Mouse (Mus musculus) limb, embryonic 15.5 days (tissue): Measurements from ENCODE around the gene Prcc. TPM values are rescaled to one million over a fixed set of nuclear protein-coding genes. Genes with fewer than 3 reads are reported as not detected.

Source experiments
- ATAC-seq: fragments of 200-750 bp; cut with Nextera tagmentation; 2 replicates; pipeline ENCODE4 v1.8.0; 2017; ENCODE audit warnings: low read depth, moderate TSS enrichment; ENCODE audit not compliant: insufficient number of reproducible peaks, low FRiP score, low TSS enrichment
- H3K27ac ChIP-seq: fragments of 300-500 bp; sonication (generic); 2 replicates; pipeline ENCODE4 v1.5.1; 2015; ENCODE audit warnings: moderate library complexity, mild to moderate bottlenecking, inconsistent platforms
- H3K27me3 ChIP-seq: fragments of 300-500 bp; sonication (generic); 2 replicates; pipeline ENCODE4 v1.6.1; 2015; ENCODE audit warnings: inconsistent platforms
- H3K36me3 ChIP-seq: fragments of 300-500 bp; sonication (generic); 2 replicates; pipeline ENCODE4 v1.6.1; 2015; ENCODE audit warnings: inconsistent platforms
- H3K4me1 ChIP-seq: fragments of 300-500 bp; sonication (generic); 2 replicates; pipeline ENCODE4 v1.6.1; 2015; ENCODE audit warnings: inconsistent platforms
- H3K4me2 ChIP-seq: fragments of 300-500 bp; sonication (generic); 2 replicates; pipeline ENCODE4 v1.6.1; 2015; ENCODE audit warnings: mild to moderate bottlenecking, inconsistent platforms
- H3K4me3 ChIP-seq: fragments of 300-500 bp; sonication (generic); 2 replicates; pipeline ENCODE4 v1.5.1; 2015; ENCODE audit warnings: mild to moderate bottlenecking, inconsistent platforms
- H3K9ac ChIP-seq: fragments of 300-500 bp; sonication (generic); 2 replicates; pipeline ENCODE4 v1.6.1; 2015; ENCODE audit warnings: inconsistent platforms
- H3K9me3 ChIP-seq: fragments of 300-500 bp; sonication (generic); 2 replicates; pipeline ENCODE4 v1.6.1; 2016; ENCODE audit warnings: inconsistent platforms
- WGBS: fragments of 180-500 bp; shearing (Covaris S2); methylation state at CpG from one replicate; pipeline ENCODE4 v1.1.7; 2015; 5-methylcytosine and 5-hydroxymethylcytosine counted together
- polyA plus RNA-seq: library from polyadenylated mRNA; unstranded; fragments of >200 nt; fragmentation: Nextera tagmentation; extraction: Ambion mirVana; gene quantifications from 2 replicates; pipeline ENCODE4 v1.2.1, GENCODE M21; 2015

The Prcc gene
- polyA plus RNA-seq = 13.1 and 15.0 TPM in 2 replicates

- Histone ChIP-seq H3K4me3 (peak within 1 kb of the TSS; percentile 99), H3K27ac (peak within 1 kb of the TSS; percentile 92), H3K36me3 (peaks cover 4% of the 10 kb centered on the region), H3K27me3 (no peaks in the 10 kb centered on the region), H3K4me1 (peaks cover 20% of the 10 kb centered on the region), H3K9ac (peak within 1 kb of the TSS; percentile 96), H3K9me3 (no peaks in the 10 kb centered on the region), H3K4me2 (peak within 1 kb of the TSS; percentile 69)
- WGBS = under 1% methylated on average over 33 of the region's 33 CpGs
- ATAC-seq = peak; percentile 99
Observed at GRCm38 (mm10) chr3:87885281-87886003, at the start of gene Prcc. TSS of gene Prcc (minus strand) at chr3:87885608.

GRCm38 (mm10) chr3:87935201-87935600 is 49.8 kb upstream of the Prcc start:
- H3K36me3 ChIP-seq = peaks cover 68% of the 10 kb centered on the region
- H3K4me3 ChIP-seq = no peak overlapping the region
- ATAC-seq = no peak
- H3K27ac ChIP-seq = no peak overlapping the region
- H3K27me3 ChIP-seq = no peaks in the 10 kb centered on the region
- peaks cover 37% of the 10 kb centered on the region for H3K4me1 ChIP-seq
- H3K4me2 ChIP-seq = no peak overlapping the region
- H3K9me3 ChIP-seq = no peaks in the 10 kb centered on the region
- 74% methylated on average over 4 of the region's 4 CpGs for WGBS
- H3K9ac ChIP-seq = no peak overlapping the region

GRCm38 (mm10) chr3:87934501-87934900 is 49.1 kb upstream of the Prcc start:
- H3K4me1 ChIP-seq = peaks cover 37% of the 10 kb centered on the region
- no peak overlapping the region for H3K9ac ChIP-seq
- no peak for ATAC-seq
- WGBS = 65% methylated on average over 4 of the region's 4 CpGs
- no peak overlapping the region for H3K4me3 ChIP-seq
- H3K27ac ChIP-seq = no peak overlapping the region
- no peak overlapping the region for H3K4me2 ChIP-seq
- H3K36me3 ChIP-seq = peaks cover 61% of the 10 kb centered on the region
- H3K27me3 ChIP-seq = no peaks in the 10 kb centered on the region
- no peaks in the 10 kb centered on the region for H3K9me3 ChIP-seq

- Histone ChIP-seq H3K27ac (no peak overlapping the region), H3K9me3 (no peaks in the 10 kb centered on the region), H3K4me1 (peaks cover 42% of the 10 kb centered on the region), H3K27me3 (no peaks in the 10 kb centered on the region), H3K4me3 (no peak overlapping the region), H3K36me3 (peaks cover 57% of the 10 kb centered on the region), H3K4me2 (no peak overlapping the region), H3K9ac (no peak overlapping the region)
- no peak for ATAC-seq
- WGBS = 74% methylated on average over 5 of the region's 5 CpGs
Observed at GRCm38 (mm10) chr3:87934026-87934425, 48.6 kb upstream of the Prcc start.

GRCm38 (mm10) chr3:87930078-87930795 is 44.8 kb upstream of the Prcc start, which contains the start of the genes Isg20l2 and Rrnad1:
TSS of gene Isg20l2 (plus strand) at chr3:87930314.
TSS of gene Rrnad1 (minus strand) at chr3:87930717.
- H3K27me3 ChIP-seq = no peaks in the 10 kb centered on the region
- ATAC-seq = peak; percentile 97
- peak within 1 kb of the TSS; percentile 69 for H3K4me2 ChIP-seq
- peak within 1 kb of the TSS; percentile 86 for H3K9ac ChIP-seq
- H3K27ac ChIP-seq = peak within 1 kb of the TSS; percentile 93
- H3K4me3 ChIP-seq = peak within 1 kb of the TSS; percentile 94
- peaks cover 32% of the 10 kb centered on the region for H3K4me1 ChIP-seq
- no peaks in the 10 kb centered on the region for H3K9me3 ChIP-seq
- WGBS = under 1% methylated on average over 66 of the region's 78 CpGs
- H3K36me3 ChIP-seq = peaks cover 52% of the 10 kb centered on the region

GRCm38 (mm10) chr3:87929341-87930077 is 44.1 kb upstream of the Prcc start:
- no peaks in the 10 kb centered on the region for H3K9me3 ChIP-seq
- peaks cover 53% of the 10 kb centered on the region for H3K36me3 ChIP-seq
- ATAC-seq = peak; percentile 30
- 5% methylated on average over 26 of the region's 26 CpGs for WGBS
- peak overlapping the region; percentile 69 for H3K4me2 ChIP-seq
- H3K4me3 ChIP-seq = peak overlapping the region; percentile 94
- H3K9ac ChIP-seq = peak overlapping the region; percentile 86
- H3K27ac ChIP-seq = peak overlapping the region; percentile 93
- no peaks in the 10 kb centered on the region for H3K27me3 ChIP-seq
- peaks cover 30% of the 10 kb centered on the region for H3K4me1 ChIP-seq

- Histone ChIP-seq H3K27me3 (no peaks in the 10 kb centered on the region), H3K4me1 (peaks cover 21% of the 10 kb centered on the region), H3K4me3 (no peak overlapping the region), H3K36me3 (peaks cover 61% of the 10 kb centered on the region), H3K9me3 (no peaks in the 10 kb centered on the region), H3K4me2 (no peak overlapping the region), H3K9ac (no peak overlapping the region), H3K27ac (no peak overlapping the region)
- no peak for ATAC-seq
- 91% methylated on average over 5 of the region's 5 CpGs for WGBS
Observed at GRCm38 (mm10) chr3:87927452-87927851, 42.0 kb upstream of the Prcc start.

- Histone ChIP-seq H3K4me2 (no peak overlapping the region), H3K4me1 (peaks cover 9% of the 10 kb centered on the region)
- no peak for ATAC-seq
Observed at GRCm38 (mm10) chr3:87924996-87925395, 39.6 kb upstream of the Prcc start.

GRCm38 (mm10) chr3:87920270-87920943 is 35.0 kb upstream of the Prcc start:
- peak overlapping the region; percentile 89; the same call in 1 of the 2 replicates for H3K27ac ChIP-seq
- no peak for ATAC-seq
- H3K36me3 ChIP-seq = peaks cover 58% of the 10 kb centered on the region
- H3K9ac ChIP-seq = 0 out of 2 replicates have a peak overlapping the region, but pooled peaks have one; percentile 76
- H3K27me3 ChIP-seq = no peaks in the 10 kb centered on the region
- peaks cover 10% of the 10 kb centered on the region; the same call in 1 of the 2 replicates for H3K4me1 ChIP-seq
- peak overlapping the region; percentile 70 for H3K4me3 ChIP-seq
- H3K4me2 ChIP-seq = peak overlapping the region; percentile 71
- 69% methylated on average over 9 of the region's 9 CpGs for WGBS
- no peaks in the 10 kb centered on the region for H3K9me3 ChIP-seq

More at GRCm38 (mm10) chr3:87924996-87925395, 39.6 kb upstream of the Prcc start:
- peaks cover 59% of the 10 kb centered on the region for H3K36me3 ChIP-seq
- no peak overlapping the region for H3K9ac ChIP-seq
- no peak overlapping the region for H3K27ac ChIP-seq
- H3K9me3 ChIP-seq = no peaks in the 10 kb centered on the region
- 87% methylated on average over 7 of the region's 7 CpGs for WGBS
- no peaks in the 10 kb centered on the region for H3K27me3 ChIP-seq
- no peak overlapping the region for H3K4me3 ChIP-seq

GRCm38 (mm10) chr3:87919336-87920108 is 34.1 kb upstream of the Prcc start, which contains the start of gene Mrpl24:
TSS of gene Mrpl24 (plus strand) at chr3:87919506.
- peak; percentile 71 for ATAC-seq
- no peaks in the 10 kb centered on the region for H3K27me3 ChIP-seq
- H3K4me2 ChIP-seq = peak within 1 kb of the TSS; percentile 71
- peaks cover 58% of the 10 kb centered on the region for H3K36me3 ChIP-seq
- no peaks in the 10 kb centered on the region for H3K9me3 ChIP-seq
- H3K27ac ChIP-seq = peak within 1 kb of the TSS; percentile 89
- under 1% methylated on average over 30 of the region's 30 CpGs for WGBS
- peak within 1 kb of the TSS; percentile 70 for H3K4me3 ChIP-seq
- H3K9ac ChIP-seq = peak within 1 kb of the TSS; percentile 76
- H3K4me1 ChIP-seq = peaks cover 10% of the 10 kb centered on the region; the same call in 1 of the 2 replicates
